Mouse (Mus musculus) heart, postnatal 0 days (tissue): ENCODE data around the gene Gstm2.

ENCODE experiments used
- CTCF ChIP-seq: IDR thresholded peaks from 2 replicates; pipeline ENCODE4 v1.5.1; 2016; ENCODE audit warnings: antibody characterized with exemption, control low read depth, low read depth
- EP300 ChIP-seq: IDR thresholded peaks from 2 replicates; pipeline ENCODE4 v1.6.1; 2016; ENCODE audit warnings: antibody characterized with exemption, low read depth

- TF ChIP-seq CTCF (no peak), EP300 (no peak)
Measured at GRCm38 (mm10) chr3:107968724-107969395, 17.4 kb downstream of the Gstm2 start, which contains the start of gene Gstm3.
